Comparison of ENCODE assay signal across 13 mouse cellular contexts in the genomic region with DNA sequence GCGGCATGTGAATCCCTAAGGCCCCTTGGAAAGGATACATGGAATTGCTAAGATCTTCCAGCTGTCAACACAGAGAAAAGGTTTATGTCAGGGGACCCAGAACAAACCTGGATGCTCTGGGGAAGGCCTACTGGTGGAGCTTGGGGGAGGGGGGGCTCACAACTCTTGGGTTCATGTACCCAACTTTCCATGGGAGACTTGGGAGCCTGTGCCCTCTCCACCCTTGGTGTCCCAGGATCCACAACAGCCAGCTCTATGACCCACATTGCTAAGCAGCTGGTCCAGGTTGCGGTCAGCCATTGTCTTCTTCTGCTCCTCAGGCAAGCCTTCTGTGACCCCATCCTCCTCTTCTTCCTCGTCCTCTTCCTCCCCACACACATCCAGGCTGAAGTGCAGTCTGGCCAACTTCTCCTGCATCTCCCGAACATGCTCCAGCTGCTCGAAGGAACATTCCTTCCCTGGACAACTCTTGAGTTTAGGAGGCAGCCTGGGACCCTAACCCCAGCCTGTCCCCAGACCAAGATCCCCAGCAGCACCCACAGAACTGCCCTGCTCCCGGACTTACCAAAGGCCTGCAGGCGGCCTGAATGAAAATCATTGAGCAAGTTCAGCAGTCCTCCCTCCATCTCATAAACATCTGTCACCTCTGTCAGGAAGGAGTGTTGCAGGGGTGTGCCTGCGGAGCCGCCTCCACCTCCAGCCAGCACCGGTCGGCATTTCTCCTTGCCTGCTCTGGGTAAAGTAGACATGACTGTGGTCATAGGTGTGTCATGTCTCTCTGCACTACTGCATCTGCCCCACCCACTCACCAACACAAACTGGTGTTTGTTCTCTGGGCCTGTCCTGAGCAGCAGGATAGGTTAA. TPM values are rescaled to one million over a fixed set of nuclear protein-coding genes. Genes with fewer than 3 reads are reported as not detected.
A peak's percentile ranks its signal among the peaks of the same experiment; 100 is the strongest.
DNase-seq lines count a peak whose midpoint lies in the region; ATAC-seq and TF ChIP-seq lines count a peak whose summit lies in the region.
"Had no signal": no experiment of that assay in that cellular context is flagged by ENCODE, and none has a peak within 500 bp of the region (broad histone marks: within the 10 kb centered on the region; RNA-seq: fewer than 3 reads in every experiment).

No protein-coding gene starts in this region.

- no peaks in the 10 kb centered on the region for H3K9me3 ChIP-seq in hindbrain, postnatal 0 days (ENCODE audit: low read length)
- H3K9me3 ChIP-seq: neural tube, embryonic 12.5 days had no signal

- TF ChIP-seq POLR2A in heart, adult 2 months (IDR thresholded peaks at IDR 0.05; ENCODE audit: insufficient read depth, low read depth, low read length) = no peak

- TF ChIP-seq CTCF in heart, adult 2 months (IDR thresholded peaks at IDR 0.05) = no peak
- no peak for TF ChIP-seq CTCF in layer of hippocampus, adult 2 months (conservative IDR thresholded peaks at IDR 0.05)
- TF ChIP-seq CTCF in hindbrain, postnatal 0 days (IDR thresholded peaks at IDR 0.05; ENCODE audit: low read depth) = no peak

- peaks cover 28% of the 10 kb centered on the region for H3K4me1 ChIP-seq in heart, adult 2 months (ENCODE audit: control insufficient read depth, insufficient read depth, low read length)
- peaks cover 39% of the 10 kb centered on the region for H3K4me1 ChIP-seq in hindbrain, postnatal 0 days (ENCODE audit: insufficient read depth, low read length)

- no peak for ATAC-seq in hindbrain, postnatal 0 days
- ATAC-seq in activated CD4-positive, CD25-positive, alpha-beta regulatory T cell, adult 4 months = no peak

- no peak for DNase-seq in heart, adult 2 months
- DNase-seq in heart, postnatal 36 days = no peak
- DNase-seq in layer of hippocampus, adult 2 months (ENCODE audit: low spot score in 2 of 2) = no peak
- no peak for DNase-seq in layer of hippocampus, adult 9-10 months (ENCODE audit: low spot score)
- peak; percentile 51 for DNase-seq in CD4-positive helper T cell, adult 2 months (ENCODE audit: low read depth, low spot score)
- no peak for DNase-seq in hindbrain, postnatal 0 days (ENCODE audit: low spot score)
- no peak for DNase-seq in right cerebral cortex, postnatal 25 days
- DNase-seq: layer of hippocampus, adult 9-11 months; spleen, adult 18-20 months had no signal

- peak overlapping the region; percentile 23; the same call in 1 of the 2 replicates for H3K4me2 ChIP-seq in hindbrain, postnatal 0 days (ENCODE audit: low read depth, low read length)
- H3K4me2 ChIP-seq: lung, embryonic 14.5 days; neural tube, embryonic 12.5 days had no signal

- H3K27me3 ChIP-seq in heart, adult 2 months (ENCODE audit: control insufficient read depth, insufficient read depth, low read length) = no peaks in the 10 kb centered on the region
- no peaks in the 10 kb centered on the region for H3K27me3 ChIP-seq in hindbrain, postnatal 0 days (ENCODE audit: insufficient read depth, low read length)
- H3K27me3 ChIP-seq: neural tube, embryonic 12.5 days had no signal

- peak overlapping the region; percentile 92 for H3K27ac ChIP-seq in heart, adult 2 months
- H3K27ac ChIP-seq in layer of hippocampus, adult 2 months = peak overlapping the region; percentile 98
- no peak overlapping the region; the same call in 1 of the 2 replicates for H3K27ac ChIP-seq in hindbrain, postnatal 0 days
- H3K27ac ChIP-seq: neural tube, embryonic 12.5 days had no signal

- 54% methylated on average over 11 of the region's 11 CpGs for WGBS in heart, adult 2 months
- 92% methylated on average over 11 of the region's 11 CpGs for WGBS in hindbrain, postnatal 0 days

- H3K4me3 ChIP-seq in heart, adult 2 months = peak overlapping the region; percentile 25
- H3K4me3 ChIP-seq in layer of hippocampus, adult 2 months = peak overlapping the region; percentile 38
- H3K4me3 ChIP-seq in hindbrain, postnatal 0 days (ENCODE audit: low read length) = no peak overlapping the region
- H3K4me3 ChIP-seq: erythroblast, embryonic 14.5 days; neural tube, embryonic 12.5 days had no signal

- peak overlapping the region; percentile 53 for H3K9ac ChIP-seq in heart, adult 2 months (ENCODE audit: low read depth, low read length)
- H3K9ac ChIP-seq in hindbrain, postnatal 0 days (replicated peaks; ENCODE audit: low read length) = 0 out of 2 replicates have a peak overlapping the region, but pooled peaks have one; percentile 30
- H3K9ac ChIP-seq: lung, embryonic 14.5 days; neural tube, embryonic 12.5 days had no signal

- intact Hi-C loops in heart, adult 2 months (cut with DNase I) = loop anchor here (5.0 kb wide), 1 partner anchor 202 kb away; no protein-coding TSS in a partner anchor
- intact Hi-C loops in heart, postnatal 36 days (cut with DNase I) = no loop called here

- H3K79me2 ChIP-seq in heart, adult 2 months (replicated peaks; ENCODE audit: control insufficient read depth, insufficient read depth, low read length) = no peaks in the 10 kb centered on the region; the same call in 1 of the 2 replicates

- TF ChIP-seq EP300 in heart, adult 2 months (IDR thresholded peaks at IDR 0.05; ENCODE audit: insufficient read depth, low read depth, low read length) = no peak

- peaks cover 3% of the 10 kb centered on the region; the same call in 1 of the 2 replicates for H3K36me3 ChIP-seq in heart, adult 2 months (ENCODE audit: control insufficient read depth, insufficient read depth, low read length)
- H3K36me3 ChIP-seq in hindbrain, postnatal 0 days (ENCODE audit: insufficient read depth, low read length) = no peaks in the 10 kb centered on the region

RNA-seq across cellular contexts. Expression of a gene that starts 1.8 kb away (rescaled TPM):
- 10 to 100 TPM; 13.0 to 19.7 TPM for total RNA-seq in heart, adult 2 months (2021)
- polyA plus RNA-seq in heart, adult 2 months (2012; rRNA removed) = 24.5 and 30.9 TPM in 2 replicates
- total RNA-seq in heart, postnatal 36 days (2021) = 10 to 100 TPM; 14.4 to 18.7 TPM
- total RNA-seq in layer of hippocampus, adult 2 months (2021) = 10 to 100 TPM; 31.5 to 34.3 TPM
- 11.2 and 12.0 TPM in 2 replicates for total RNA-seq in hindbrain, postnatal 0 days (2014; rRNA removed)
- polyA plus RNA-seq in hindbrain, postnatal 0 days (2015; fragmentation: Nextera tagmentation; extraction: Ambion mirVana) = 21.0 and 21.1 TPM in 2 replicates
- polyA plus RNA-seq in activated CD4-positive, CD25-positive, alpha-beta regulatory T cell, adult 4 months (2017; shearing (Covaris generic)) = 10 to 100 TPM; 48.2 to 51.8 TPM

RNA-seq across cellular contexts. Expression of a gene that starts 3.1 kb away (rescaled TPM):
- total RNA-seq in heart, adult 2 months (2021) = 10 to 100 TPM; 11.3 to 16.8 TPM
- polyA plus RNA-seq in heart, adult 2 months (2012; rRNA removed) = 10.8 and 22.5 TPM in 2 replicates
- total RNA-seq in heart, postnatal 36 days (2021) = 10 to 100 TPM; 21.1 to 26.9 TPM
- total RNA-seq in layer of hippocampus, adult 2 months (2021) = 10 to 100 TPM; 70.2 to 81.0 TPM
- 55.0 and 77.7 TPM in 2 replicates for total RNA-seq in hindbrain, postnatal 0 days (2014; rRNA removed)
- 150 and 157 TPM in 2 replicates for polyA plus RNA-seq in hindbrain, postnatal 0 days (2015; fragmentation: Nextera tagmentation; extraction: Ambion mirVana)
- polyA plus RNA-seq in activated CD4-positive, CD25-positive, alpha-beta regulatory T cell, adult 4 months (2017; shearing (Covaris generic)) = 10 to 100 TPM; 36.2 to 40.4 TPM

RNA-seq across cellular contexts. Expression of a gene that starts 6.6 kb away (rescaled TPM):
- total RNA-seq in heart, adult 2 months (2021) = under 1 TPM; 0.39 to 0.45 TPM
- 1.7 and 3.3 TPM in 2 replicates for polyA plus RNA-seq in heart, adult 2 months (2012; rRNA removed)
- total RNA-seq in heart, postnatal 36 days (2021) = under 1 TPM; 0.44 to 0.95 TPM
- 1 to 10 TPM; 5.7 to 7.4 TPM for total RNA-seq in layer of hippocampus, adult 2 months (2021)
- total RNA-seq in hindbrain, postnatal 0 days (2014; rRNA removed) = not detected in 2 replicates
- 4.1 TPM in 2 replicates for polyA plus RNA-seq in hindbrain, postnatal 0 days (2015; fragmentation: Nextera tagmentation; extraction: Ambion mirVana)
- 1 to 10 TPM; 2.9 to 3.3 TPM for polyA plus RNA-seq in activated CD4-positive, CD25-positive, alpha-beta regulatory T cell, adult 4 months (2017; shearing (Covaris generic))
- polyA plus RNA-seq: erythroblast, embryonic 14.5 days had no signal

RNA-seq across cellular contexts. Expression of a gene that starts 20.2 kb away (rescaled TPM):
- 10 to 100 TPM; 35.9 to 41.7 TPM for total RNA-seq in heart, adult 2 months (2021)
- polyA plus RNA-seq in heart, adult 2 months (2012; rRNA removed) = 69.5 and 74.9 TPM in 2 replicates
- 10 to 100 TPM; 42.7 to 43.6 TPM for total RNA-seq in heart, postnatal 36 days (2021)
- total RNA-seq in layer of hippocampus, adult 2 months (2021) = 10 to 100 TPM; 83.1 to 86.2 TPM
- 150 and 182 TPM in 2 replicates for total RNA-seq in hindbrain, postnatal 0 days (2014; rRNA removed)
- polyA plus RNA-seq in hindbrain, postnatal 0 days (2015; fragmentation: Nextera tagmentation; extraction: Ambion mirVana) = 216 and 221 TPM in 2 replicates
- polyA plus RNA-seq in activated CD4-positive, CD25-positive, alpha-beta regulatory T cell, adult 4 months (2017; shearing (Covaris generic)) = 100 to 1,000 TPM; 296 to 341 TPM

RNA-seq across cellular contexts. Expression of a gene that starts 20.2 kb away (rescaled TPM):
- total RNA-seq in heart, adult 2 months (2021) = 100 to 1,000 TPM; 116 to 132 TPM
- polyA plus RNA-seq in heart, adult 2 months (2012; rRNA removed) = 185 and 257 TPM in 2 replicates
- total RNA-seq in heart, postnatal 36 days (2021) = 100 to 1,000 TPM; 125 to 129 TPM
- 100 to 1,000 TPM; 117 to 120 TPM for total RNA-seq in layer of hippocampus, adult 2 months (2021)
- total RNA-seq in hindbrain, postnatal 0 days (2014; rRNA removed) = 364 and 401 TPM in 2 replicates
- 231 and 233 TPM in 2 replicates for polyA plus RNA-seq in hindbrain, postnatal 0 days (2015; fragmentation: Nextera tagmentation; extraction: Ambion mirVana)
- 100 to 1,000 TPM; 377 to 435 TPM for polyA plus RNA-seq in activated CD4-positive, CD25-positive, alpha-beta regulatory T cell, adult 4 months (2017; shearing (Covaris generic))
